Mouse (Mus musculus): ENCODE measurements around the gene Ccdc73.

Gene Ccdc73

DNA sequence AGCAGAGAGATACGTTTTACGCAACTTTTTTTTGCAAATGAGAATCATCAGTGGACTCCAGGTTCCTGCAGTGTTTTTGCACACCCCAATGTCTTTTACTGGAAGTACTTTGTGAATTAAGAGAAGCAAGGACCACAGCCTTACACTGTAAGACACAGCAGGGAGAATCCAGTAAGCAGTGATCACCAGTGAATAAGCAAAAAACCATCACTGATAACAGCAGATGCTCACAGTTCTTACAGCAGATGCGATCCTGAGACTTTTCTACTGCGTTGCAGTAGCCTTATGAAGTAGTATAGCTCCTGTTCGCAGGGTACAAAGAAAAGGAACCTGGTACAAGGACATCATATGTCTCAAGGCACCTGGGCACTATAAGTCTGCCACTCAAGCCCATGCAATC is 162.9 kb downstream of the Ccdc73 start:
- no peak for DNase-seq

DNA sequence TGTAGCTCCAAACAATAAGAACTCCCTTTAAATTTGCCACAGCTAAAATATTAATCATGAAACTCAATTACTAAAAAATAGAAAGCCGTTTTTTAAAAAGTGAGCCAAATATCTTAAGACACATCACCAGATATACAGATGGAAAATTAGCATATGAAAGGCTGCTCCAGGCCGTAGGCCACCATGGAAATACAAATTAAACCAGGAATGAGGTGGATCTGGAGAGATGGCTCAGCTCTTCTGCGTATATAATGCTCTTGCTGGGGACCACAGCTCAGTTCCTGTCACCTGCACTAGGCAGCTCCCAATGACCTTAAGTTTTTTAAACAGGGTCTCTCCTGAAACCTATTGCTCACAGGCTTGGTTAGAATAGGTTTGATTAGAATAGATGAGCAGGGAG is 166.5 kb downstream of the Ccdc73 start:
- DNase-seq, result no peak

DNA sequence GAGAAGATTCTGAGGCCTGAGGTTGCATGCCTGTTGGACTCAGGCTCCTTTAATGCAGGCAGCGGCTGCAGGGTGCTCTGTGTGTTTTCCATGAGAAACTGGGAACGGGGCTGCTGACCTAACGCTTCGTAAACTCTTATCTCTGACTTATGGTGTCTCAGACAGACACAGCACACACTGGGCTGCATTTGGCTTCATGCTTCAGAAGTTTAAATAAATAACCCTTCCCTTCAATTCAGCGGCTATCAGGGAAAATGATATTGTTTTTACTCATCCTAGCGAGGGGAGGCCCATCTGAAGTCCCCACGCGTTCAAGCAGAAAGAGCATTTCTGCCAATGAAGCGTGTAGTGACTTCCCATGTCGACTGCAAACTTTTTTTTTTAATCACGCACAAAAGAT is 168.4 kb downstream of the Ccdc73 start:
- no peak for DNase-seq

DNA sequence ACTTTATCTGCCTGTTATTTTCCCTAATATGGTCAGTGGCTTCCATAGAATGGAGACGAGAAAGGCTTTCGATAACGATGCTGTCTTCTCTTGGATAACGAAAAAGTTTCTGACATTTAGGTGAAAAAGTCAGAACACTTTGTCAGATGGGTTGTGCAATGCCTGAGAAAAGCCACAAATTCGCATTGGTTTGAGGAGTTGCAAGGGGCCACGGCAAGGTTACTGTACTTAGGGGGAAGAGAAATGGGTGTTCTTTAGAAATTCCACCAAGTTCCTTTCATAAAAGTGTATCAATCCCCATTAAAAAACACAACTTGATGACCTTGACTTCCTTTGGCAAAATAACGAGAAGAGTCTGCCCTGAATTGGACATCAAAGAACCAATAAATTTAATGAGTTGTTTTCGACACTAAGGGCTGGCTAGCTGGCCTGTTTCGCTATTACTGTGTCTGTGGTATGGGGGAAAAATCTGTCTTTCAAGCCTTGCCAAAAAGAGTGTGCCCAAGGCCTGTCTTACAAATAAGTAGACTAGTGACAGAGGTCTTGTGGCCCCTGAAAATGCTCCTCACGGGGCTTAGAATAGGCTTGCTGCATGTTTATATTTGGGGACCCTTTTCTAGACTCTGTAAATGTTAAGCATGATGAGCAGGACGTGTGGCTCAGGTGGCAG is 168.9 kb downstream of the Ccdc73 start:
- no peak for DNase-seq

DNA sequence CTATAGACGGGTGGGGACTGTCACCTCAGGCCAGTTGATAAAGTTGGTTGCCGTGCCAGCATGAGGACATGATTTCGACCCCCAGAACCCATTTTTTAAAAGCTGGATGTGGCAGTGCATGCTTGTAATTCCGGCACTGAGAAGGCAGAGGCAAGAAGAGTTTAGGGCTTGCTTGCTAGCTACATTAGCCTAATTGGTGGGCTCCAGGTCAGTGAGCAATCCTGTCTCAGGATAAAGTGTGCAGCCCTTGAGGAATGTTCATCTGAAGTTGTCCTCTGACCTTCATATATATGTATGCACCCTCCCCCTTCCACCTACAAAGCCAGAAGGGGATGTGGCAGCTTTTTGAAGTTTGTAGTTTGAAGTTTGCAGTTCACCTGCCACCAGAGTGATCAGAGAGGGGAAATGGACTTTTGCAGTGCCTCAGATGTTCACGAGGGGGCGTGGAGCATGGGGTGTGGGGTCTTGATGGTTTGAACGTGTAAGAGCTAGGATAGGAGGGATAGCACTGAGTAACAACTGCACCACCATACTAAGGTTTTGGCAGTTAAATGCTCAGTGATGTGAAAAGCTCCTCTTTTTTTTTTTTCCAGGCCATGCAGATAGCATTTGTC is 170.5 kb downstream of the Ccdc73 start:
- DNase-seq, result no peak

DNA sequence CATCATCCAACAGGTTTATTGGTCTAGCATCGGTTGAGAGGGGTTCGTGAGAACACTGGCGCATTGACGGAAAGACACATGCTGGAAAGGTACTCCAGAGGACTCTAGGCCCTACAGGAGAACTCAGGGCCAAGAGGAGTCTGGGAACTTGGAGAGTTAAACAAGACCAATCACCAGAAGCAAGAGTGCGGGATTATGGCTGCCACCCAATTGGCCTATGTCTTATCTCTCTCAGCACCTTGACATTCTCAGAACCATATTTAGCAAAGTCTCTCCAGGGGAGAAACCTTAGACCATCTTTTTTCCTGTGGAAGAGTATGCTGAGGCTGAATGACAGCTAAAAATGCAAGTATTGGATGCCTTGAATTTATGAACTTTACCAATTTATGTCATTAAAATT is 171.3 kb downstream of the Ccdc73 start:
- no peak for DNase-seq

DNA sequence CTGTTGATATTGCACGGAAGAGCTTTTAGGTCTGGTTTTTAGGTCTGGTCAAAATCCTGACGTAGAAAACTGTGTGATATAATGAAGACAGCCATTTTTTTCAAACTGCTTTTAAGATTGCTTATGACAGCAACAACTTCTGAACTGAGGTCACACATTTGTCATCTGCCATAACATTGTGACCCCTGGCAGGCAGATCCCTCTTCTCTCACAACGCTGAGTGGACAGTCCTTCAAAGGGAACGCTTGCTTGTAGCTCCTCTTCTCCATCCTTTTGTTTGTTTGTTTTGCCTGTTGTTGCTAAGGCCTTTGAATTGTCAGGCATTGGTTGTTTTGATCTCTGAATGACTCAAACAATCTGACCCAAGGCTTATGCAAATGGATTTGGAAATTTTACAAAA is 173.3 kb downstream of the Ccdc73 start:
- no peak for DNase-seq

DNA sequence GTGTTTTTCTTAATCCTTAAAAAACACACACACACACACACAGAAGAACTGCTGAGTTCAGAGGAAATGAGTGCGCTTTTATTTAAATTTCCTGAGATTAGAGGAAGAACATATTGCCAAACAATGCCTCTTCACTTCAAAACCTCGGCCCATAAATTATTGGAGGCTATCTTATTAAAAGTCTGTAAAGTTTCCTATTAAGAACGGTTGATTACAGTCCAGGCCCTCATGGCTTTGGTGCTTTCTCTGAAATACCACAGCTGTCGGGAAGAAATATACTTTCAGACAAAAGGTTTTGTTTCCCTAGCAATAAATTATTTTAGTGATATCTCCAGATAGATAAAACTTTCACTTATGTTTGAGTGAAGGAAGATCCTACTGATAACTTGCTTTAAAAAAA is 175.5 kb downstream of the Ccdc73 start:
- DNase-seq, result no peak

DNA sequence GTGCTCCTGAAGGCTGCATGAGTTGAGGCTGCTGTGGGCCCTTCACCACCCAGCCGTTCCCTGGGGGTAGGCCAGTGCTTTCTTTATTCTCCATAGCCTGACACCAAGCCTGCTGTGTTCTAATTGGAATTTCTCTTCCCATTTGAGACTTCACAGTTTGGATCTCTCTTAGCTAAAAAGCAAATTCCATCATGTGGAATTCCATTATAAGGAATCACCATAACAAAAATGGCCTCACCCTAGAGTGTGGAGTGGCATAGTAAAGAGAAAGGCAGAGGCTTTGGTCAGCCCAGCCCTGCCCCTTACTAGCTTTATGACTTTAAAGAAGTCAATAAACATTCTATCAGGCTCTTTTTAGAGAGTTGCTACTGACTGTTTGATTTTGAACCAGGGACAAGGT is 180.7 kb downstream of the Ccdc73 start:
- DNase-seq, result no peak

DNA sequence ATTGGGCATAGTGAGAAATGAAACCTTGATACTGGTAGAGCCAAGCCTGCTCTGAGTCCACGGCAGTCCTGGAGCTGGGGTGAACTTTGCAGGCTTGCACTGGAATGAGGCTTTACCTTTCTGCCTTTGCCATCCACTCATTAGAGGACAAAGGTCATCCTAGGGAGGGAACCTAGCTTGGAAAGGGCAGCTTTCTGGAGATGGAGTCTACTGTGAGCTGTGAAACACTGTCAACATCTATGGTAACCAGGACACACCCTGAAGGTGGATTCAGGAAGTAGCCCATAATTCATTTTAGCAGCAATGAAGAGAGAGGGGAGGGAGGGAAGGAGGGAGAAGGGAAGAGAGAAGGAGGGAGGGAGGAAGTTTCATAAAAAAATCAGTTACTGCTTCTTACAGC is 187.9 kb downstream of the Ccdc73 start:
- no peak for DNase-seq

DNA sequence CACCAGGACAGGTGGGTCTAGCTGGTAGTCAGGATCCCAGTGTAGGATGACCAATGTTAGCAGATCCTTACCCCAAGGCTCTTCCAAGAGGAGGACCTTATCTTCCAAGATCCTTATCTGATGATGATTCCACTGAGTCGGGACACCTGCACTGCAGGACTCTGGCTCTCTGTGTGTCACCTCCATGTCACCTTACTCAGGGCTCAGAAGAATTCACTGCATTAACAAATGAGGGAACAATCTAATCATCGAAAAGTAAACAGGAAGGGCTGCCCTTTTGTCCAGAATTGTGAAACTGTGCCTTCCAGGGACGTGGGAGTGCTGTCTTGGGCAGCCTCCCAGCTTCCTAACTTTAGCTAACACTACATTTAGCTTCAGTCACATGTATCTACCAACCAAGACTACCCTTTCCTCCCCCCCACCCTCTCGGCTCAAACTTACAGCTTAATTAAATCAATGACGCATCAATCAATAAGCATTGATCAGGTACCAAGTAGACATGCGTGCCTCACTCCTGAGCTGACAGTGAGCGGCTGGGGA is 191.0 kb downstream of the Ccdc73 start:
- no peak for DNase-seq

DNA sequence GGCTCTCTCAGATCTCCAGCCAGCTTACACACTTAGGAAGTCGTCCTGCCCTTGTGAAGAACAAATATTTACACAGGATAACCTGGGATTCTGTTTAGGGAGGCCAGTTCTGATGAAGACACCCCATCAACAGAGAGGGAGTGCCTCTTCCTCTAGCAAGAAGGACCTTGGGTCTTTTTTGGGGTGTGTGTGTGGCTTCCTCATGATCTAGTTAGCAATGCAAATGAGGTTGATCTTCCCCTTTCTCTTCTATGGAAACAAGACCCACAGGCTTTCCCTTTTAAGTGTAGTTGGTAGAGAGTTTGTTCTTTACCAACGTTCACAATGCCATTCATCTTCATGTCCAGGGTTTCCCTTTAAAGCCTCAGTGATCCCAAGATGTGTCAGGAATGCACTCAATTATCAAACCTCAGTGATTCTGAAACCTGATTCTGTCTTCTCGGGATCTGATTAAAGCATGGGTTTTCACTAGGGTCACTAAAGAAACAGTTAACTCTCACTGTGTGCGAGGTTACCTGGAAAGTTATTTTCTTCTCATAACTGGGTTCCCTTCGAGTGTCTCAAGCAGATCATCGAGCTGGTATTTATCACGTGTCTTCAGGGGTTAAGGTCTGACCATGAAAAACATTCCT is 195.3 kb downstream of the Ccdc73 start:
- no peak for DNase-seq

Measured in cerebellum, adult 11-12 months (tissue).